Mouse (Mus musculus) embryonic stem cell, embryonic (primary cell): Measurements from ENCODE around the gene Mroh2a.

Experiments used
- CTCF ChIA-PET, 4 experiments: fragments of 300-600 bp in 2 of 4; fragments of 350-600 bp in 2 of 4; sonication (Branson Sonifier 250); formaldehyde crosslinking; loops; one replicate each; lab custom pipeline; 2022; ENCODE audit warnings: inconsistent platforms in 2 of 4; lab: Charles Lee
- POLR2A ChIA-PET, 4 experiments: fragments of 300-600 bp in 2 of 4; fragments of 350-600 bp in 2 of 4; sonication (Branson Sonifier 250); formaldehyde crosslinking; loops; one replicate each; lab custom pipeline; 2022; ENCODE audit warnings: antibody characterized with exemption in 4 of 4, inconsistent platforms in 1 of 4; lab: Charles Lee

Gene Mroh2a

DNA sequence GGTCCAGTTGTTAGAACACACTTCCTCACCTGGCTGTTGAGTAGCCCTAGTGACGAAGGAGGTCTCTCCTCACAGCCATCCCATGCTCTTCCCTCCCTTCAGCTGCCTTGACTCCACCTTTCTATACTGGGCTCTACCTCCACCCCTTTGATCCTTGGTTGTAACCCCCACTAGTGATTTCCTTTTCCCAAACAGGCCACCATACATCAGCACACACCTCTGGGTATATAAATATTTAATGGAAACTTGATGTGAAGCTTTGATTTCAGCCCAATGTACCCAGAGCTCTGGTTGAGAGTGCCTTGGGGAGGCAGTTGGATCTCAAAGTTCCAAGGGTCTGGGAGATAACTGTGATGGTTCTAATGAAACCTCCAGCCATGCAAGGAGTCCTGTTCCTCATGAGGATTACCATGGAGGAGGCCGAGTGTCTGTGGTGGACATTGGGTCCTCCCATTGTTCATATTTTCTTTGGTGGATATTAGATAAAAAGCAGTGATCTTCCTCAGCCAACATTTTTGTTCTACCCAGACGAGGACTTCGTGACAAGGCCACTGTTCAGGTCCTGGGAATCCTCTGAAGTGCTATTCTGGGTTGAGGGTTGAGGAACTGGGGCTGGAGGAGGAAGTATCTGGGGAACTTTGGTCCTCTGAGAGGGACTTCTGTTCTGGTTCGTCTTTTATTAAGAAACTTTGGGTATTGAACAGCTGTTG lies at the start of gene Mroh2a:
Mroh2a (plus strand) TSS at position 317 of the 710 bp plus-strand sequence.
- POLR2A ChIA-PET, result interaction anchor here in 1 of 4 experiments (0.5 to 1.0 kb wide), 2 partner anchors 9 to 25 kb away, joined by 3 to 4 read pairs; no protein-coding TSS in a partner anchor
- CTCF ChIA-PET, result no interaction called here

DNA sequence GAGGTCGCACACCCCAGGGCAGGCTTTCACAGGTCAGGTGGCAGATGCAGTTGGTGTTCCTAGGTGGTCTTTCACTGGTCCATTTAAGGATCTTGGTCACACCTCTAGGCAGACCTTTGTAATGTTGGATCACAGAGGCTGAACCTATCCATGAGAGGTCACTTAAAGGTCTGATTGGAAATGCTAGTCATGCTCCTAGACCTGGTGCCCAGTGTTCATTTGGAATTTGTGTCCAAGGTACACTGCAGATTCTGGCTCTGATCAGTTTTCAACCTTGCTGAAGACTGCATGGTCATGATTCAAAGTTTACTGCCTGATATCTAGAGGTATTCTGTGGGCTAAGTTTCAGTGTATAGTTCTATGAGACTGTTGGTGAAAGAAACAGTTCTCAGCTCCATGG lies 47.1 kb upstream of the Mroh2a start:
- POLR2A ChIA-PET, result no interaction called here

DNA sequence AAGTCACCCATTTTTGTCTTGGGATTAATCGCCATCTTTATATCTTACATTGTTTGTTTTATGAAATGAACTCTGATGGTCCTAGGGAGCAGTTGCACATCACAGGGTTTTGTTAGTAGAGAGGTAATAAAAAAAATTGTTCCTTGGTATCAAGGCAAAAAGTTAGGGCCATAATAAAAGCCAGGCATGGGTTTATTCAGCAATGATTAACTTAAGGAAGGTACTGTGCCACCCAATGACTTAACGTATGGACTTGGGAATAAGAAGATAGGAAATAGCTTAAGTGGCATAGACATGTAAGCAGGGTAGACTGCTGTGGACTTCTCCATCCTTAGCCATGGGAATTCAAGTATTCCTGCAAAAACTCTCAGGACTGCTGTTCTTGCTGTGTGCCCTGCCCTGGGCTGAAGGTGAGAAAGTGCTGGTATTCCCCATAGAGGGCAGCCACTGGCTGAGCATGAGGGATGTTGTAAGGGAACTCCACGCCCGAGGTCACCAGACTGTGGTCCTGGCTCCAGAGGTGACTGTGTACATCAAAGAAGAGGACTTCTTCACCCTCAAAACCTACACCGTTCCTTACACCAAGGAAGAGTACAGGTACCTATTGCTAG lies 40.4 kb upstream of the Mroh2a start:
- ChIA-PET CTCF (no interaction called here), POLR2A (no interaction called here)

More for the DNA sequence above, 47.1 kb upstream of the Mroh2a start:
- CTCF ChIA-PET, result no interaction called here

DNA sequence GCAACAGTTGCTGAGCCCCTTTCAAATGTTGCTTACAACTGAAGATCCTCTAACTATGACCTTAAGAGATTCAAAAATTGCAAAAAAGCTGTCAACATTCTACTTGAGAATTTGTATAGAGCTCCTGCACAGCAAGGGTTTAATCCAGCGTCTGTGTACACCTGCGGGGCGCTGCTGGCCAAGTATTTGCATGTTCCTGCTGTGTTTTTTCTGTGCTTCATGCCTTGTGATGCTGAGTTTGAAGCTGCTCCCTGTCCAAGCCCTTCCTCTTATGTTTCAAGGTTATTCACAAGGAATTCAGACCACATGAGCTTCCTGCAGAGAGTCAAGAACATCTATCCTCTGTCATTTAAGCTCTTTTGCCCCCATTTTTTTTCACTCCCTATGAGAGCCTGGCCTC lies 34.6 kb upstream of the Mroh2a start:
- ChIA-PET POLR2A (no interaction called here), CTCF (no interaction called here)

DNA sequence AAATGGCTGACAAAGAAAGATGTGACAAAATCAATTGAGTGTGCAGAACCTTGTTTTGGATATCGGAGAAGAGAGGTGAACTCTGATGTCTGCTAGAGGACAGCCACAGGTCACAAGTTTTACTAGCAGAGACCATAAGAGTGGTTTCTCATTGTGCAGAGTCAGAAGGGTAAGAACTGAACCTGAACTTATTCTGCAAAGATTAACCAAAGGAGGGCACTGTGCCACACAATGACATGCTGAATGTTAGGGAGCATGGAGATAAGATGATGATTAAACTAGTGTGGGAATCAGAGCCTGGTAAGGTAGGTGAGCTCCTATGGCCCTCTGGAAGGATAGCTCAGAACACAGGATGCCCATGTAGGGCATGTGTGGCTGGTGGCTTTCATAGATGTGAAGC lies 31.1 kb upstream of the Mroh2a start:
- ChIA-PET CTCF (no interaction called here), POLR2A (interaction anchor here in 1 of 4 experiments (0.6 to 1.0 kb wide), 2 partner anchors 63 to 388 kb away, joined by 3 read pairs; no protein-coding TSS in a partner anchor)

DNA sequence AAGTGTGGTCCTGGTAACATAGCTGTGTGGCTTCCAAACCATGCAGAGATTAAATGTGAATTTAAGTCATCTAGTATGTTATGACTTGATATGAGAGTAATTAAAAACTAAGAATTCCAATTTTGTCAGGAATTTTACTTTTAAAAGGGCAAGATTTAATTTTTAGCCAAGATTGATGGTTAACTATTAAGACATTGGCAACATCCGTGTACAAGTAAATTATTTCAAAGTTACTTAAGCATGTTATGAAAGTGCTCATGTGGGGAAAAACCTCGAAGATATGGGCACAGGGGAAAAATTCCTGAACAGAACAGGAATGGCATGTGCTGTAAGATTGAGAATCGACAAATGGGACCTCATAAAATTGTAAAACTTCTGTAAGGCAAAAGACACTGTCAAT lies 29.3 kb upstream of the Mroh2a start:
- ChIA-PET POLR2A (no interaction called here), CTCF (no interaction called here)

DNA sequence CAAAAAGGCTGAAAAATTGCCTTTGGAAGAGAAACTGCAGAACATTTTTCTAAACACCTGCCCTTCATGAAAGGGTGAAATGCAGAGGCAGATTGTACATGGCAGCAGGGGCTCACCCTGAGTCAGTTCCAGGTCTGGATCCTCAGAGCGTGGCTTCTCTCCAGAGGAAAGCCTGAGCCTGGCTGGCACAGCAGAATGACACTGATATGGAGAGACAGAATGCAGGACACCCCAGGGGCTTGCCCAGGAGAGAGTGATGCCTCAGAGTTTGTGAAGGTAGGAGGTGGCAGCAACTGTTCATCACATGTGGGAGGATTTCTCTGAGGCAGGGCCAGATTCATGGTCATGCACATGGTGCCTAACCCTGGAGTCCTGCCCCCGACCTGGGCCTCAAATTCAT lies 26.8 kb upstream of the Mroh2a start:
- ChIA-PET POLR2A (no interaction called here), CTCF (no interaction called here)

DNA sequence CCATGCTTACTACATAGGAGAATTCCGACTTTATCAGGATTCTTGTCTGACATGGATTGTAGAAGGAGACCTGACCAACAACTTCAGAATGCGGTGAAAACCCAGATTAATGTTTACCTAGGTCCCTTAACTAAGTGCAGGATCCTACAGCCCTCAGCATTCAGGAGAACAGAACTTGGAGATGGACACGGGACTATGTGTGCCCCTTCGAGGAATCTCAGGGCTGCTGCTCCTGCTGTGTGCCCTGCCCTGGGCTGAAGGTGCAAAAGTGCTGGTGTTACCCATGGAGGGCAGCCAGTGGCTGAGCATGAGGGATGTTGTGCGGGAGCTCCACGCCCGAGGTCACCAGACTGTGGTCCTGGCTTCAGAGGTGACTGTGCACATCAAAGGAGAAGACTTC lies 26.3 kb upstream of the Mroh2a start, which contains the start of gene Ugt1a2:
Ugt1a2 (plus strand) TSS at position 146 of the 400 bp plus-strand sequence.
- CTCF ChIA-PET, result no interaction called here
- POLR2A ChIA-PET, result no interaction called here

DNA sequence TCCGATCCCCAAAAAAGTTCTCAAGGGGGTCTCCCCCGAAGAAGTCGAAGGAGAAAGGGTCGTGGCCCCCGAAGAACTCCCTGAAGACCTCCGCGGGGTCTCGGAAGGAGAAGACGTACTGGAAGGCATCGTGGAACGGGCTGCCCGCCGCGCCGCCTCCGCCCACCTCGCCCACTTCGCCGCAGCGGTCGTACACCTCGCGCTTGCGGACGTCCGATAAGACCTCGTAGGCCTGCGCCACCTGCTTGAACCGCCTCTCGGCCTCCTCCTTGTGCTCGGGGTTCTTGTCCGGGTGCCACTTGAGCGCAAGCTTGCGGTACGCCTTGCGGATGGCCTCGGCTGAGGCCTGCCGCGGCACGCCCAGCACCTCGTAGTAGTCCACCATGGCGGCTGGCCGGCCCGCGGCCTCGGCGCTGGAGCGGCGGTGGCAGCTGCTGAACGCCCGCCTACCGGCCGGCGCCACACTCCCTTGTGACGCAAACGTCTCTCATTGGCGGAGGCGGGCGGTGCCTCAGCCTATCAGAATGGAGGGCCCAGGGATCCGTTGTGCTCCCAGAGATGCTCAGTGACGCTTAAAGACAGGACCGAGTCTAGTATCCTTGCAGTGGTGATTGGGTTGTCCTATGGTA lies 21.4 kb upstream of the Mroh2a start, which contains the start of gene Dnajb3:
Dnajb3 (minus strand) TSS at position 489 of the 629 bp plus-strand sequence.
- POLR2A ChIA-PET, result no interaction called here
- CTCF ChIA-PET, result no interaction called here

DNA sequence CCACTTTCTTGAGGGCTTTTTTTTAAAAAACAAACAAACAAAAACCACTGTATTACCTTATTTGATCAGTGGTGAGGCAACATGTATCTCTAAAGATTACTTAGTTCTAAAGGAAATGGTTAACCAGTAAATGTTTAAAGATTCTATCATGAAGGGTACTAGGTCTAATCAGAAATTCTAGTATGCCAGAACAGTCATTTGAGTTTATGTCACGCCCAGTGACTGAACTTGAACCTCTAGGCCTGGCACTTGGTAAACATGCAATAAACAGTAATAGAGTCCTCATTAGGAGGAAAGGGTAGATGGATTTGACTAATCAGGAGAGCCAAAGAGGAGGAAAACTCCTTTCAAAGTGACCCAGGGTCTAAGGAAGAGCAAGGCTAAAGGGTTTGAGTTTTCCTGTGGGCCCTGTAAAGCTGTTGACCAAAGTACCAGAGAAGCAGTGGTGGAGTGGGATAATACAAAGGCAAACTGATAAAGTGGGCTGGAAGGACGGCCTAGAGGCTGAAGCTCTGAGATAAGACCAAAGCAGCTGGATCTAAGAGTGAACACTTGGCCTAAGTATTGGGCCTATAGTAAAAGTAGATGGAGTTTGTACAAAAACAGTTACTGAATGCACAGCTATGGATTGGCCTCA lies 19.8 kb upstream of the Mroh2a start:
- CTCF ChIA-PET, result no interaction called here
- POLR2A ChIA-PET, result no interaction called here

DNA sequence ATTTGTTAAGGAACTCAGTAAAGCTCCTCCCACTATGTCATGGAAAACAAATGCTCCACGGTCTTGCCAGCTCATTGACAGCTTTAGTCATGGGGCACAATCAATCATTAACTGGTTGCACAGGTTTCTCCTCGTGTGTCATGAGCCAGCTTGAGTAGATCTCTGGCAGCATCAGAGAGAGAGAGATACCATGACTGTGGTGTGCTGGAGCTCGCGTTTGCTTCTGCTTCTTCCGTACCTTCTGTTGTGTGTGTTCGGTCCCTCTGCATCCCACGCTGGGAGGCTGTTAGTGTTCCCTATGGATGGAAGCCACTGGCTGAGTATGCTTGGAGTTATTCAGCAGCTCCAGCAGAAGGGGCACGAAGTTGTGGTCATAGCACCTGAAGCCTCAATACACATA lies 15.0 kb upstream of the Mroh2a start, which contains the start of gene Ugt1a1:
Ugt1a1 (plus strand) TSS at position 148 of the 400 bp plus-strand sequence.
- ChIA-PET CTCF (interaction anchor here in 2 of 4 experiments (1.6 to 2.5 kb wide), 2 partner anchors 74 kb away, joined by 4 to 12 read pairs; no protein-coding TSS in a partner anchor), POLR2A (interaction anchor here in 1 of 4 experiments (1.1 to 1.6 kb wide), 3 partner anchors 12 to 66 kb away, joined by 3 to 4 read pairs (median 4); no protein-coding TSS in a partner anchor)

DNA sequence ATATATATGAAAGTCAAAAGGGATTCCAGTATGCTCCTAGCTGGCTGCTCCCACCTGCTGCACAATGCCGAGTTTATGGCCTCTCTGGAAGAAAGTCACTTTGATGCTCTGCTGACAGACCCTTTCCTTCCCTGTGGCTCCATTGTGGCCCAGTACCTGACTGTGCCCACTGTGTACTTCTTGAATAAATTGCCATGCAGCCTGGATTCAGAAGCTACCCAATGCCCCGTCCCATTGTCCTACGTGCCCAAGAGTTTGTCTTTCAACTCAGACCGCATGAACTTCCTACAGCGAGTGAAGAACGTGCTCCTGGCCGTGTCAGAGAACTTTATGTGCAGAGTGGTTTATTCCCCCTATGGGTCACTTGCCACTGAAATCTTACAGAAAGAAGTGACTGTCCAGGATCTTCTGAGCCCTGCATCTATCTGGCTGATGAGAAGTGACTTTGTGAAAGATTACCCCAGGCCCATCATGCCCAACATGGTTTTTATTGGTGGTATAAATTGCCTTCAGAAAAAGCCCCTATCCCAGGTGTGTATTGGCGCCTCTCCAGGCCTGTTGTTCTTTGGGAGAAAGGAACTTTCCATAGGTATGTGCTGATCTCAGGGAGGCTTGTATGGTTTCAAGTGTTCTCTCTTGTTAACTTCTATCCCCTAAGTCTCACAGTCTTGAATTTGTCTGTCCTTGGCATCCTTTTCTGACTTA lies 14.3 kb upstream of the Mroh2a start:
- ChIA-PET POLR2A (interaction anchor here in 1 of 4 experiments (1.1 to 1.6 kb wide), 3 partner anchors 12 to 66 kb away, joined by 3 to 4 read pairs (median 4); no protein-coding TSS in a partner anchor), CTCF (interaction anchor here in 3 of 4 experiments (1.0 to 2.5 kb wide), 4 partner anchors 73 to 77 kb away, joined by 4 to 12 read pairs (median 5); no protein-coding TSS in a partner anchor)

DNA sequence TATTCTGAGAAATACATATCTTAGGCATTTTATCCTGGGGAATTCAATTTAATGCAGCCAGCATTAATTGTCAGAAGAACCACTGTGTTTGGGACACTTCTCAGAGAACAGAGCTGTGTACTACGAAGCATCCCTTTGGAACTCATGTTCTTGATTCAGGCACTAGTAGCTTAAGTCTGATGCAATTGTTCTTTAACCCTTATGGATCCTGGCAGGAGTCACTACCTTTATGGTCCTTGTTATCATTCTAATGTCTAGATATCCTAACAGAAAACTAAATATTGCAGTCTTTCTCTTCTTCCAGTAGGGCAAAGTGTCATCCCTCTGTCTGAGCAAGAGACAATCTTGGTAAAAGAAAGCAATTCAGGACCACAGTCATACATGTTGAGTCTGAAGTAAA lies 13.7 kb upstream of the Mroh2a start:
- ChIA-PET POLR2A (interaction anchor here in 1 of 4 experiments (1.6 kb wide), 1 partner anchor 11 kb away, joined by 3 read pairs; no protein-coding TSS in a partner anchor), CTCF (interaction anchor here in 3 of 4 experiments (0.6 to 2.5 kb wide), 4 partner anchors 73 to 1611 kb away, joined by 3 to 12 read pairs (median 5); no protein-coding TSS in a partner anchor)

DNA sequence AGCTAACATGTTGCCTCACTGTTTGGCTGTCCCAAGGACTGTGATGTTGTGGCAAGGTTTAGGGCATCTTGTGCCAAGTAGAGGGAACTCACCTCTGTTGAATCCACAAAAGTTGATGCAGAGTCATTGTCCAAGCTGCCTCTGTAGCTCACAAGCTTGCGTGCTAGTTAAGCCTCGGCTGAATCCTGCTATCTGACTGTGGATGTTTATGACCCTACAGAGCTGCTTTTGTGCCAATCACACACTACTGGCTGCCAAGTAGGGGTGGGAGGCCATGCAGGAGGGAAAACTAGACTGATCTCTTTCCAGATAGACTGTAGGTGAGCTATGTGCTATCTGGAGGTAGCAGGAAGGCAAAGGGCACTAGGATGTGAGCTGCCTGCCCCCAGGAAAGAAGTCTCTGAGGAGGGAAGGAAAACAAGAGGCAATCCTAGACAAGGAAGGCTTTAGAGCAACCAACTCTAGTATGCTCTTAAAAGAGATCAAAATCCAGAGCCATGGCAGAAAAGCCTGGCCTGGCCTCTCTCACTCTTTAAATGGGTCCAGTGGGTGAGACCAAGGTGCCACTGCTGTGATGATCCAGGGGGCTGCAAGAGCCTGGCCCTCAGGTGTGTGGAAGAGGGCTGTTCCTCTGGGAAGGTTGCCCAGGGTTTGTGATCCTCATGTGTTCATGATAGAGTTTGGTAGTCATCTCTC lies 12.9 kb upstream of the Mroh2a start:
- POLR2A ChIA-PET, result no interaction called here

DNA sequence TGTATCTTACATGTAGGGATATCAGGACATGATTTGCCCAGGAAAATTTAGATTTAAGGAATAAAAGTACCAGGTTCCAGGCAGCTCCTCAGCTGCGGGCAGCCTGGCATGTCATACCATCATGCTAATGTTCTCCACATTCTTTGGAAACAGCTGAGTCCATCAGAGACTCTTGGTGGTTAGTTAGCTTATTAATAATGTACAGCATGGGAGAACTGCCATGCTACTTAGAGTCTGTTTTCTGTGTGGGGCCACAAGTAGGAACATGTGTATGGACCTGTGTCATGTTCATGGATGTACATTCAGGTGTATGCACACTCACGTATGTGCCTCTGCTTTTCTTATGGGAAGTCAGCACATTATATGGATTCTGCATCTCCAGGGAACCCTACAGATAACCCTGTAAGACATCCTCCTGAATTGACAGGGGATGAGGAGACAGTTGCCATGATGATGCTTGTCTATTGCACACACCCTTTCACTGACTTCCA lies 12.3 kb upstream of the Mroh2a start:
- ChIA-PET CTCF (interaction anchor here in 1 of 4 experiments (0.6 kb wide), 1 partner anchor 73 kb away, joined by 3 read pairs; no protein-coding TSS in a partner anchor), POLR2A (no interaction called here)

More for the DNA sequence above, 12.9 kb upstream of the Mroh2a start:
- CTCF ChIA-PET, result interaction anchor here in 3 of 4 experiments (0.6 to 2.5 kb wide), 5 partner anchors 72 to 1610 kb away, joined by 3 to 12 read pairs (median 5); no protein-coding TSS in a partner anchor

DNA sequence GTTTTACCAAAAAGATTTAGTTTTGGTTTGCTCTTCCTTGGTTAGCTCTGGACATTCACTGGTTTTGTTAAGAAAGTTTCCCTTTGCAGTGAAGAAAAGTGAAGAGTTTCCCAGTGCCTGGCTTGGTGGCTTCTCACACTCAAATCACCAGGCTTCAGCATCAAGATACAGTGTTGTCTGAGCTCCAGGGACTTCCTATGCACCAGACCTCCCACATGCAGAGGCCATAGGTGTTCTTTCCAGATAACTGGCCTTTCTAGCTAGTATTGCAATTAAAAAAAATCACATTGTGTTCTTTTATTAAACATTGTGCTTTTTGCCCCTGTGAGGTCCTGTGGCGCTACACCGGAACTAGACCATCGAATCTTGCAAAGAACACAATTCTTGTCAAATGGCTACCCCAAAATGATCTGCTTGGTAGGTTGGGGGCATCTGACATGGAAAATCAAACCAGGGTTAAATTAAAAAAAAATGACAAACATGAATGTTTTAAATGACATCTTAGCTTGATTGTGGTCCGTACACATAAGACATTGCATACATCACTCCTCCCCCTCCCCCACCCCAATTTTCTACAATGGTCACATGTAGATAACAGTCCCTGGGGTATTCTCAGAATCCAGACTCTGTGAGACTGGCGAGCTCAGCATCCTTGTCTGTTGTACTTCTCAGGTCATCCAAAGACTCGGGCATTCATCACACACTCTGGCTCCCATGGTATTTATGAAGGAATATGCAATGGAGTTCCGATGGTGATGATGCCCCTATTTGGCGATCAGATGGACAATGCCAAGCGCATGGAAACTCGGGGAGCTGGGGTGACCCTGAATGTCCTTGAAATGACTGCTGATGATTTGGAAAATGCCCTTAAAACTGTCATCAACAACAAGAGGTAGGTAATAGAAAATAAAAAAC lies 11.1 kb upstream of the Mroh2a start:
- ChIA-PET POLR2A (no interaction called here), CTCF (no interaction called here)
